Mouse (Mus musculus): ENCODE data around the gene Foxe1. TPM values are rescaled to one million over a fixed set of nuclear protein-coding genes. Genes with fewer than 3 reads are reported as not detected.

The Foxe1 gene
- total RNA-seq, 2 experiments from 2014 or later = not detected

GRCm38 (mm10) chr4:46389612-46390341 is 46.4 kb downstream of the Foxe1 start:
- peak; percentile 13 for ATAC-seq (replicated peaks; ENCODE audit: low FRiP score, poor library complexity, severe bottlenecking)

- peak; percentile 62 for ATAC-seq (replicated peaks; ENCODE audit: low FRiP score, poor library complexity, severe bottlenecking)
Observed at GRCm38 (mm10) chr4:46390390-46390970, 47.1 kb downstream of the Foxe1 start.

GRCm38 (mm10) chr4:46394388-46394787 is 51.0 kb downstream of the Foxe1 start:
- no peak for ATAC-seq (replicated peaks; ENCODE audit: low FRiP score, poor library complexity, severe bottlenecking)

- ATAC-seq (replicated peaks; ENCODE audit: low FRiP score, poor library complexity, severe bottlenecking) = peak; percentile 80
Observed at GRCm38 (mm10) chr4:46395736-46396135, 52.3 kb downstream of the Foxe1 start.

Other genes with a start within 250 kb of the Foxe1 start
- gene Ncbp1, start 205.0 kb upstream of the Foxe1 start, total RNA-seq (2015; ENCODE audit: low replicate concordance) = 46.9 and 65.2 TPM in 2 replicates
- 55.1 and 78.8 TPM in 2 replicates for gene Ncbp1, start 205.0 kb upstream of the Foxe1 start, total RNA-seq (2017; ENCODE audit: low replicate concordance)
- 2.9 and 8.4 TPM in 2 replicates for gene Tstd2, start 204.9 kb upstream of the Foxe1 start, total RNA-seq (2015; ENCODE audit: low replicate concordance)
- gene Tstd2, start 204.9 kb upstream of the Foxe1 start, total RNA-seq (2017; ENCODE audit: low replicate concordance) = 9.6 and 22.8 TPM in 2 replicates
- gene Xpa, start 147.3 kb upstream of the Foxe1 start, total RNA-seq (2015; ENCODE audit: low replicate concordance) = 7.9 and 25.6 TPM in 2 replicates
- gene Xpa, start 147.3 kb upstream of the Foxe1 start, total RNA-seq (2017; ENCODE audit: low replicate concordance) = 7.3 and 20.7 TPM in 2 replicates
- gene Trmo, start 45.8 kb downstream of the Foxe1 start, total RNA-seq (2015; ENCODE audit: low replicate concordance) = 89.0 and 90.1 TPM in 2 replicates
- 49.6 and 97.9 TPM in 2 replicates for gene Trmo, start 45.8 kb downstream of the Foxe1 start, total RNA-seq (2017; ENCODE audit: low replicate concordance)
- gene Hemgn, start 69.9 kb downstream of the Foxe1 start, total RNA-seq (2015; ENCODE audit: low replicate concordance) = 1,402 and 1,484 TPM in 2 replicates
- gene Hemgn, start 69.9 kb downstream of the Foxe1 start, total RNA-seq (2017; ENCODE audit: low replicate concordance) = 1,540 and 1,607 TPM in 2 replicates
- gene Anp32b, start 107.3 kb downstream of the Foxe1 start, total RNA-seq (2015; ENCODE audit: low replicate concordance) = 1,527 and 1,581 TPM in 2 replicates
- gene Anp32b, start 107.3 kb downstream of the Foxe1 start, total RNA-seq (2017; ENCODE audit: low replicate concordance) = 312 and 462 TPM in 2 replicates
- gene Nans, start 145.6 kb downstream of the Foxe1 start, total RNA-seq (2015; ENCODE audit: low replicate concordance) = 25.6 and 32.4 TPM in 2 replicates
- gene Nans, start 145.6 kb downstream of the Foxe1 start, total RNA-seq (2017; ENCODE audit: low replicate concordance) = 22.1 and 29.0 TPM in 2 replicates
- gene Trim14, start 192.5 kb downstream of the Foxe1 start, total RNA-seq (2015; ENCODE audit: low replicate concordance) = 2.5 and 2.9 TPM in 2 replicates
- 9.2 TPM in 1 of 2 replicates, not detected in the other for gene Trim14, start 192.5 kb downstream of the Foxe1 start, total RNA-seq (2017; ENCODE audit: low replicate concordance)